Mouse (Mus musculus) ES-Bruce4 (cell line): ENCODE measurements around the gene B3galnt1. TPM values are rescaled to one million over a fixed set of nuclear protein-coding genes. Genes with fewer than 3 reads are reported as not detected.

Experiments
- H3K27ac ChIP-seq: 2 replicates; pipeline ENCODE4 v1.5.1; 2012; ENCODE audit warnings: low read length, inconsistent platforms; ENCODE audit not compliant: insufficient read depth
- H3K27me3 ChIP-seq: 2 replicates; pipeline ENCODE4 v1.6.1; 2012; ENCODE audit warnings: mild to moderate bottlenecking, low read length, inconsistent platforms; ENCODE audit not compliant: control insufficient read depth, poor library complexity, insufficient read depth, severe bottlenecking
- H3K36me3 ChIP-seq: 2 replicates; pipeline ENCODE4 v1.6.1; 2012; ENCODE audit warnings: inconsistent platforms, mild to moderate bottlenecking, low read length, moderate library complexity; ENCODE audit not compliant: control insufficient read depth, poor library complexity, insufficient read depth, severe bottlenecking
- H3K4me1 ChIP-seq: one replicate; pipeline ENCODE4 v1.8.1; 2011; ENCODE audit warnings: low read length; ENCODE audit not compliant: control insufficient read depth, insufficient read depth
- H3K4me3 ChIP-seq: 2 replicates; pipeline ENCODE4 v1.5.1; 2011; ENCODE audit warnings: low read depth, mild to moderate bottlenecking, low read length
- H3K9ac ChIP-seq: 2 replicates; pipeline ENCODE4 v1.6.1; 2012; ENCODE audit warnings: low read depth, mild to moderate bottlenecking, inconsistent platforms; ENCODE audit not compliant: poor library complexity, severe bottlenecking
- H3K9me3 ChIP-seq: replicated peaks from 2 replicates; pipeline ENCODE4 v1.6.1; 2012; ENCODE audit warnings: mild to moderate bottlenecking, low read length, inconsistent platforms; ENCODE audit not compliant: control insufficient read depth, poor library complexity, insufficient read depth, severe bottlenecking
- CTCF ChIP-seq: IDR thresholded peaks from one replicate; pipeline ENCODE4 v1.8.1; 2011; ENCODE audit warnings: low read depth, low read length
- EP300 ChIP-seq: IDR thresholded peaks from 2 replicates; pipeline ENCODE4 v1.6.1; 2011; ENCODE audit warnings: low read depth, low read length; ENCODE audit not compliant: insufficient read depth
- POLR2A ChIP-seq: IDR thresholded peaks from one replicate; pipeline ENCODE4 v1.8.1; 2011; ENCODE audit warnings: low read length; ENCODE audit not compliant: insufficient read depth
- polyA plus RNA-seq: library from polyadenylated mRNA; stranded (reverse); fragments of >200 nt; gene quantifications from 2 replicates; pipeline ENCODE4 v1.2.4, GENCODE M21; 2011; ENCODE audit warnings: low read depth; ENCODE audit not compliant: missing spikeins, insufficient read depth, insufficient read length

B3galnt1 gene
- polyA plus RNA-seq, 1 experiment, result 4.8 TPM

- no peak for TF ChIP-seq EP300
- no peak for TF ChIP-seq CTCF
- TF ChIP-seq POLR2A, result no peak
- peaks cover 3% of the 10 kb centered on the region for H3K4me1 ChIP-seq
- peaks cover 6% of the 10 kb centered on the region; the same call in 1 of the 2 replicates for H3K27me3 ChIP-seq
- no peak overlapping the region for H3K27ac ChIP-seq
- H3K9ac ChIP-seq, result no peak overlapping the region
- H3K9me3 ChIP-seq, result peaks cover 5% of the 10 kb centered on the region; the same call in 1 of the 2 replicates
- no peak overlapping the region for H3K4me3 ChIP-seq
- H3K36me3 ChIP-seq, result no peaks in the 10 kb centered on the region
Observed at GRCm38 (mm10) chr3:69597211-69597610, 1.5 kb downstream of the B3galnt1 start.

- H3K9me3 ChIP-seq, result peaks cover 3% of the 10 kb centered on the region; the same call in 1 of the 2 replicates
- H3K27ac ChIP-seq, result no peak overlapping the region
- no peak overlapping the region for H3K4me3 ChIP-seq
- H3K27me3 ChIP-seq, result peaks cover 6% of the 10 kb centered on the region; the same call in 1 of the 2 replicates
- no peak for TF ChIP-seq EP300
- no peak for TF ChIP-seq CTCF
- no peak for TF ChIP-seq POLR2A
- no peaks in the 10 kb centered on the region for H3K36me3 ChIP-seq
- no peak overlapping the region for H3K9ac ChIP-seq
- H3K4me1 ChIP-seq, result peaks cover 3% of the 10 kb centered on the region
Observed at GRCm38 (mm10) chr3:69596116-69596515, 2.6 kb downstream of the B3galnt1 start.

- H3K9me3 ChIP-seq, result no peaks in the 10 kb centered on the region
Observed at GRCm38 (mm10) chr3:69594071-69594470, 4.7 kb downstream of the B3galnt1 start.

GRCm38 (mm10) chr3:69593426-69593825 is 5.3 kb downstream of the B3galnt1 start:
- Histone ChIP-seq H3K27me3 (peaks cover under 1% of the 10 kb centered on the region; the same call in 1 of the 2 replicates), H3K27ac (no peak overlapping the region), H3K9ac (no peak overlapping the region), H3K36me3 (no peaks in the 10 kb centered on the region), H3K9me3 (no peaks in the 10 kb centered on the region), H3K4me3 (no peak overlapping the region), H3K4me1 (peaks cover 3% of the 10 kb centered on the region)
- TF ChIP-seq POLR2A, result no peak
- no peak for TF ChIP-seq CTCF
- no peak for TF ChIP-seq EP300

More at GRCm38 (mm10) chr3:69594071-69594470, 4.7 kb downstream of the B3galnt1 start:
- TF ChIP-seq POLR2A (no peak), EP300 (no peak), CTCF (no peak)
- no peak overlapping the region for H3K27ac ChIP-seq
- H3K4me3 ChIP-seq, result no peak overlapping the region
- H3K9ac ChIP-seq, result no peak overlapping the region
- peaks cover 4% of the 10 kb centered on the region; the same call in 1 of the 2 replicates for H3K27me3 ChIP-seq
- no peaks in the 10 kb centered on the region for H3K36me3 ChIP-seq
- H3K4me1 ChIP-seq, result peaks cover 3% of the 10 kb centered on the region

- H3K4me1 ChIP-seq, result no peaks in the 10 kb centered on the region
- no peaks in the 10 kb centered on the region for H3K27me3 ChIP-seq
- TF ChIP-seq EP300, result no peak
- H3K36me3 ChIP-seq, result no peaks in the 10 kb centered on the region
- H3K9ac ChIP-seq, result no peak overlapping the region
- no peak overlapping the region for H3K27ac ChIP-seq
- H3K9me3 ChIP-seq, result no peaks in the 10 kb centered on the region
- H3K4me3 ChIP-seq, result no peak overlapping the region
Observed at GRCm38 (mm10) chr3:69588101-69588760, 10.5 kb downstream of the B3galnt1 start.

GRCm38 (mm10) chr3:69583798-69584197 is 15.0 kb downstream of the B3galnt1 start:
- H3K9me3 ChIP-seq, result no peaks in the 10 kb centered on the region
- H3K9ac ChIP-seq, result no peak overlapping the region
- H3K4me3 ChIP-seq, result no peak overlapping the region
- TF ChIP-seq POLR2A (no peak), EP300 (no peak), CTCF (no peak)
- H3K4me1 ChIP-seq, result no peaks in the 10 kb centered on the region
- no peaks in the 10 kb centered on the region for H3K36me3 ChIP-seq
- H3K27ac ChIP-seq, result no peak overlapping the region
- no peaks in the 10 kb centered on the region for H3K27me3 ChIP-seq
